Mouse (Mus musculus) effector memory CD4-positive, alpha-beta T cell, adult 5 months (primary cell): ENCODE results near the gene Nectin4. TPM values are rescaled to one million over a fixed set of nuclear protein-coding genes. Genes with fewer than 3 reads are reported as not detected.

ENCODE experiments used
- polyA plus RNA-seq: library from polyadenylated mRNA; unstranded; fragments of 100-300 nt; shearing (Covaris generic); gene quantifications from one replicate; pipeline ENCODE4 v1.2.1, GENCODE M21; 2017

Nectin4 gene
- polyA plus RNA-seq = not detected

DNA sequence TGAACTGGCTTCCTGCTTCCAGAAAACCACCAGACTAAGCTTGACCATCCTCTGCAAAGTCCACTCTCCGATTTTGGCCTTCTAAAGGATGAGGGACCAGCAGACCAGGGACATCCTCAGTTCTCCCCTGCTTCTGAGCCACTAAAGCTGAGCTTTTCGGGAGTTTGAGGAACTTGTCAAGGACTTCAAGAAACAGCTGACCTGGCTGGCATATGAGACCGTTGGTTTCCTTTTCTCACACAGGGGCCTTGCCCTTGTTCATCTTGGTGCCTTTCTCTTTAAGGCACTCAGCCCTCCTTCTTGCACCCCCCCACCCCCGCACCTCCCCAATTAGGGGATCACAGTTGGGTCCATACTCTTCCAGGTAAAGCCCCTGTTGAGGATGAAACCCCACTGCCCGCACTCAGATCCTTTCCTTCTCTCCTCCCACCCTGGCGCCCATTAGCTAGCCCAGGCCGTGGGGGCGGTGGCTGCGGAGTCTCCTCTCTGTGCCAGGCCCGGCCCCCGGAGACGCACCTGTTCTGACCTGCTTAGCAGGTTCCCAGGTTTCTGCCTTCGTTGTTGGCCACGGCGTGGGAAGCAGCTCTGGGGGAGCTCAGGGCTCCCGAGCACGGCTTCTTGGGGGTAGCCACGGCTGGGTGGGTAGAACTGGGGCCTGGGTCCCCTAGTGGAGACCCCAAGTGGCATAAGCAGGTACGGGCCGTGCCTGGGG, at the start of gene Nectin4:
TSS of gene Nectin4 (plus strand) at position 255 of the 712 bp plus-strand sequence.

DNA sequence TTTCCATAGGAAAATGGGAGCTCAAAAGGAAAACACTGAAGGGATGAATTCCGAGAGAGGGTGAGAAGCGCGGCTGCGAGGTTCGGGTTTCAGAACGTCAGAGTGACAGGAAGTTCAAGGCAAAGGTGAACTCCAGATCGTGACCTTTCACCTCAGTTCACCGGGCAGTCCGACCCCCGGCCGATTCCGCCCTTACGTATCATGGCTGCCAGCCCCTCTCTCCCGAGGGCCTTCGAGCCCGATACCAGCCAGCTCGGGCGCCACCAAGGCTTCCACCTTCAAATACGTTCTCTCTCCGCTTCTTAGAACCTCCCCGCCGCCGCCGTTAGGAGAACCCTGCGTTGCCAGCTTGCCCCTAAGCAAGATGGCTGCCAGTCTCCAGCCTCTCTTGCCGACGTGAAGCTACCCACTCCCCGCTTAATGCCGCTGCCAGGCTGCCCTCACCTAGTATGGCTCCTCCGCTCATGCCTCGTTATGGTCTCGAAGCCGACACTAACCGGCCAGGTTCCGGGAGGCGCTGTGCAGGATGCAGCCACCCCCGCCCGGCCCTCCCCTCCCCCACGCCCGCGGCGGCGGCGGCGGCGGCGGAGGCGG, 41.0 kb upstream of the Nectin4 start, which contains the start of gene Dedd:
TSS of gene Dedd (plus strand) at position 307 of the 594 bp plus-strand sequence.

DNA sequence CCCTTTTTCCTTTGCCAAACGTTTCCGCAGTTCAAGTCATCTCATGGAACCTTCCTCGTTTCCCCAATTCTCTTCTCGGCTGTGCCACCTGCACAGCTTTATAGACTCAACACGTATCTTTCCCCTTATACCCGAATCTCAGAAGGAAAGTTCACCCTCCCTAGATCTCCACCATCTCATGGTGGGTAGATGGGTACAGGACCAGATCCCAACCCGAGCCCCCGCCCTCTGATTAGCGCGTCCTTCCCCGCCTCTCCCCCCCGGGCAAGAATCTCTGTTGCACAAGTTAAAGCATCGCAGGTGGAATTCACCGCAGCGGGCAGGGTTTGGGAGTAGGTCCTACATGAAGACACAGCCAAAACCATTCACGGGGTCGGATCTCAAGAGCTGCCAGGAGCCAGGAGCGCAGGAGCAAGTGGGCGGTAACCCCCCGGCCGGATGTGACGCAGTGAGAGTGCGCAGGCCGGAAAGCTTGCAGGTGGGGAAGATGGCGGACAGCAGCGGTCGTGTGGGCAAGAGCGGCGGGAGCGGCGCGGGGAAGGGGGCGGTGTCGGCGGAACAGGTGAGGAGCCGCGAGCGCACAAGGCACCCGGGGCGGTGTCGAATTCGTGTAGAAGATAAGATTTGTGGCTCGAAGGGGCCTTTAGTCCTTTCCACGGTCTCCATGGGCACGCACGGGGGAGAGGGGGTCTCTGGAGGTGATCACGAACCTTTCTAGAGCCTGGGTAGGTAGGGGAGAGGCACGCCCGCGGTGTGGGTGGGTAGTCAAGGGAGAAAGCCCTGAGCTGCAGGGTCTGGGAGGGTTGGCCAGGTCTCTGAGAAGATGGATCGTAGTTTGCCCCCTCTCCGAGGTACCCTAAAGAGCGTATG, 24.4 kb upstream of the Nectin4 start, which contains the start of the genes Nit1 and Pfdn2:
TSS of gene Nit1 (minus strand) at position 422 of the 870 bp plus-strand sequence.
TSS of gene Pfdn2 (plus strand) at position 446 of the 870 bp plus-strand sequence.

GRCm38 (mm10) chr1:171360656-171361055, 9.2 kb upstream of the Nectin4 start, which contains the start of gene Klhdc9:
Gene Klhdc9 (minus strand): TSS chr1:171360798.

DNA sequence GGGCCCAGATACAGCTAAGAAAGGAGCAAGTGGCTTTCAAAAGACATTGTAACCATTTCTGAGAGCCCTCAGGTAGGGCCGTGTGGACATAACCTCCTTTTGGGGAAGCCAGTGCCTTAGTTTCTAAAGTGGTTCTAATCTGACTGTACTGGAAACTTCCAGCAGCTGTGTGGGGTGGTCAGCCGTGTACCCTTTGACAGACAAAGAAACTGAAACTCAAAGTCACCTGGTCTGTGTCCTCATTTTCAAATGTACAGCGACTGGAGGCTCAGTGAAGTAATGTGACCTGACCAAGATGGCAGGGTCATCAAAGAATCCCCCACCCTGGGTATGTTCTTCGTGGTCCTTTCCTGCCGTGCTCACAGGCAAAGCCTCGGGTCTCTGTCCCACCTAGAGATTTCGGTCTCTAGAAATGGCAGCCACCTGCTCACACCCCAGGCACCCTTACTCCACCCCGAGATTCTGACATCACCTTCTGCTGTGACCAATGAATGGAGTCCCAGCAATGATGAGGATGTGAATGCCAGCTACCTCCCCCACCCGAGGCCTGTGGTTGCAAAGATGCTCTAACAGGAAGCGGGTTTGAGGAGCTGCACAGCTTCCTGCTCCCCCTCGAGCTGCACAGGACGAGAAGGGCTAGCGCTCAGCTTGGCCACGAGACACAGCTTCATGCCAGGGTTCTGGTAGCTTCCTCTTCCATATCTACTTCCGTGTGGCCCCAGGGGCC, 18.6 kb downstream of the Nectin4 start, which contains the start of gene Arhgap30:
TSS of gene Arhgap30 (plus strand) at position 579 of the 727 bp plus-strand sequence.

GRCm38 (mm10) chr1:171410947-171411484, 41.1 kb downstream of the Nectin4 start, which contains the start of gene Usf1:
Gene Usf1 (plus strand): TSS chr1:171411313.

DNA sequence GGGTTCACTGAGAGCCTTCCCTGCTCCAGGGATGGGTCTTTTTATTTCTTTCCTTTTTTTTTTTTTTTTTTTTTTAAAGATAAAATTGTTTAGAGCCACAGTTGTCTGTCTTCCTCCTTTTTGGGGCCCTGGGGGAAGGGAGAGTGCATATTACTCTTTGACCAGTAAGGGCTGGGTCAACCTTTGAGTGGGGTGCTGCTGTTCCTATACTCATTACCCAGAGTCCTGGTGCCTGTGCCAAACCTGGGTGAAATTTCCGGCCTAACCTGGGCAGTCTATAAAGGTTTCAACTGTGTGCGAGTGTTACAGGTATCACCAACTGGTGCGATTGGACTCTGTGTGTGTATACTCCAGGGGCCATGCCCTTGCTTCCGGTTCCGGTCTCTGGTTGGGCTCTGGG, 48.8 kb downstream of the Nectin4 start, which contains the start of gene Tstd1:
TSS of gene Tstd1 (plus strand) at position 213 of the 400 bp plus-strand sequence.

DNA sequence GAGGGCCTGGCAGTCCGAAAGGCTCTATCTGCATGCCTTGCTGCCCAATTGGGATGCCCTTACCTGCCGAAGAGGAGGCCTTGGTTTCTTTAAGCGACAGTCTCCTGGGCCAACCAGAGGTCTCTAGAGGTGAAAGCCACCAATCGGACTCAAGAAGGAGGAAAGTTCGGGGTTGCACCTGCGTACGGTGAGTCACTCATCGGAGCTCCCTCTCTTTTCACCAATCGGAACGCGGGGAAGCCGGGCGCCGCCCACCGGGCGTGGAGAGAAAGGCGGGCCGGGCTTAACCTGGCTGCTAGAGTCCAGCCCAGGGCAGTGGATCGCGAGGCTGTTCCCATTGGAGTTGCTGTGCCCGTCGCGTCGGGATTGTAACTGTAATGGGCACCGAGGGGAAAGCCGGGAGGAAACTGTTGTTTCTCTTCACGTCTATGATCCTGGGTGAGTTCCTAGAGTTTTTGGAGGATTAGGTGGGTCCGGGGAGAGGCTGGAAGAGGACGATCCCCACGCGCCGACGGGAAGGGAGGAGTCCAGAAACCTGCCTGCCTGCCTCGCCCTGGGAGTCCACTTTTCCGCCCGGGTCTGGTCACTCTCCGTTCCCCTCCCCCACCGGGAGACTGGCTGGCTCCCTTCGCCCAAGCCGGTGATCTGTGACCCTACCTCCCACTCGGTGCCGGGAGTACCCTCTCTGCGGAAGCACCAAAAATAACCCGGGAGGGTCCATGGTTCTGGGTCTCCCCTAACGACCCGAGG, 67.5 kb downstream of the Nectin4 start, which contains the start of gene F11r:
TSS of gene F11r (plus strand) at position 272 of the 750 bp plus-strand sequence.

Other genes with a start within 250 kb of the Nectin4 start
- 124 TPM for gene Sdhc, start 219.5 kb upstream of the Nectin4 start, polyA plus RNA-seq
- not detected for gene Mpz, start 219.4 kb upstream of the Nectin4 start, polyA plus RNA-seq
- gene Pcp4l1, start 173.8 kb upstream of the Nectin4 start, polyA plus RNA-seq = not detected
- gene Nr1i3, start 156.1 kb upstream of the Nectin4 start, polyA plus RNA-seq = 0.24 TPM
- 19.9 TPM for gene Tomm40l, start 147.6 kb upstream of the Nectin4 start, polyA plus RNA-seq
- not detected for gene Apoa2, start 145.0 kb upstream of the Nectin4 start, polyA plus RNA-seq
- 0.96 TPM for gene Fcer1g, start 135.7 kb upstream of the Nectin4 start, polyA plus RNA-seq
- not detected for gene Adamts4, start 119.7 kb upstream of the Nectin4 start, polyA plus RNA-seq
- 98.0 TPM for gene Ndufs2, start 118.7 kb upstream of the Nectin4 start, polyA plus RNA-seq
- gene B4galt3, start 99.8 kb upstream of the Nectin4 start, polyA plus RNA-seq = 48.0 TPM
- 69.2 TPM for gene Ppox, start 88.9 kb upstream of the Nectin4 start, polyA plus RNA-seq
- 44.2 TPM for gene Usp21, start 82.1 kb upstream of the Nectin4 start, polyA plus RNA-seq
- gene Ufc1, start 75.1 kb upstream of the Nectin4 start, polyA plus RNA-seq = 47.4 TPM
- gene Dedd, start 41.0 kb upstream of the Nectin4 start, polyA plus RNA-seq = 23.9 TPM
- 27.7 TPM for gene Nit1, start 24.5 kb upstream of the Nectin4 start, polyA plus RNA-seq
- gene Pfdn2, start 24.4 kb upstream of the Nectin4 start, polyA plus RNA-seq = 116 TPM
- gene Klhdc9, start 9.3 kb upstream of the Nectin4 start, polyA plus RNA-seq = not detected
- 131 TPM for gene Arhgap30, start 18.9 kb downstream of the Nectin4 start, polyA plus RNA-seq
- gene Usf1, start 41.2 kb downstream of the Nectin4 start, polyA plus RNA-seq = 55.7 TPM
- gene Tstd1, start 48.8 kb downstream of the Nectin4 start, polyA plus RNA-seq = 1.3 TPM
- gene F11r, start 67.4 kb downstream of the Nectin4 start, polyA plus RNA-seq = not detected
- gene Alyref2, start 133.4 kb downstream of the Nectin4 start, polyA plus RNA-seq = 5.2 TPM
- gene Itln1, start 165.2 kb downstream of the Nectin4 start, polyA plus RNA-seq = not detected
- 0.14 TPM for gene Cd244a, start 189.1 kb downstream of the Nectin4 start, polyA plus RNA-seq
- gene Ly9, start 237.3 kb downstream of the Nectin4 start, polyA plus RNA-seq = 104 TPM